Mouse (Mus musculus) G1E (cell line): Measurements from ENCODE around the gene Eid2. TPM values are rescaled to one million over a fixed set of nuclear protein-coding genes. Genes with fewer than 3 reads are reported as not detected.
A peak's percentile ranks its signal among the peaks of the same experiment; 100 is the strongest.
"Not testable (repeated sequence)": the region's sequence is repeated elsewhere in the genome, so short reads cannot be mapped to it uniquely, and the experiment has no call there.

Source experiments
- ATAC-seq: 2 replicates; pipeline ENCODE4 v1.8.0; 2016; ENCODE audit warnings: mild to moderate bottlenecking; ENCODE audit not compliant: insufficient number of reproducible peaks, poor library complexity, low FRiP score, severe bottlenecking; ENCODE audit errors: extremely low read depth
- DNase-seq: peaks from one replicate; pipeline ENCODE4 v3.0.0; 2012; ENCODE audit warnings: low spot score
- H3K27me3 ChIP-seq: 2 replicates; pipeline ENCODE4 v1.6.1; 2012; ENCODE audit warnings: mild to moderate bottlenecking, low read length, inconsistent platforms; ENCODE audit not compliant: insufficient read depth
- H3K36me3 ChIP-seq: replicated peaks from 2 replicates; pipeline ENCODE3; 2012; ENCODE audit warnings: mild to moderate bottlenecking, inconsistent platforms
- H3K4me1 ChIP-seq: 2 replicates; pipeline ENCODE4 v1.6.1; 2012; ENCODE audit warnings: low read depth, low read length, inconsistent platforms, mixed read lengths; ENCODE audit not compliant: insufficient read depth
- H3K4me3 ChIP-seq: 2 replicates; pipeline ENCODE4 v1.5.1; 2012; ENCODE audit warnings: low read depth, mild to moderate bottlenecking, inconsistent platforms, low read length, moderate library complexity, mixed read lengths
- H3K9me3 ChIP-seq: replicated peaks from 2 replicates; pipeline ENCODE4 v1.6.1; 2012; ENCODE audit warnings: inconsistent platforms
- CTCF ChIP-seq: IDR thresholded peaks from 2 replicates; pipeline ENCODE4 v1.5.1; 2012; ENCODE audit warnings: low read depth, low read length, inconsistent platforms, mixed read lengths
- GATA1 ChIP-seq: IDR thresholded peaks from 2 replicates; pipeline ENCODE4 v1.6.1; 2012; ENCODE audit warnings: borderline replicate concordance, low read length, inconsistent platforms, mixed read lengths
- GATA2 ChIP-seq: IDR thresholded peaks from 2 replicates; pipeline ENCODE4 v1.6.1; 2012; ENCODE audit warnings: low read depth, low read length, inconsistent platforms, borderline replicate concordance
- POLR2AphosphoS5 ChIP-seq: IDR thresholded peaks from 2 replicates; pipeline ENCODE4 v1.6.1; 2012; ENCODE audit warnings: low read depth, low read length, inconsistent platforms; ENCODE audit not compliant: insufficient replicate concordance
- TAL1 ChIP-seq: conservative IDR thresholded peaks from 2 replicates; pipeline ENCODE4 v1.6.1; 2012; ENCODE audit warnings: low read depth, low read length, inconsistent platforms, mixed read lengths
- polyA plus RNA-seq: library from polyadenylated mRNA; stranded (reverse); fragments of >175 nt; gene quantifications from 2 replicates; pipeline ENCODE4 v1.2.3, GENCODE M21; 2012
- total RNA-seq, 2 experiments: library from RNA; stranded (forward) in 1 of 2; stranded (reverse) in 1 of 2; fragments of 200-1000 nt in 1 of 2; fragments of >200 nt in 1 of 2; fragmentation: Nextera tagmentation in 1 of 2; gene quantifications; 2 replicates each; pipeline ENCODE4 v1.2.3; 2014 to 2017

The Eid2 gene
- 18.0 and 23.5 TPM in 2 replicates for total RNA-seq (2014; fragmentation: Nextera tagmentation)
- total RNA-seq (2017): 23.5 and 25.1 TPM in 2 replicates
- 51.7 and 73.7 TPM in 2 replicates for polyA plus RNA-seq

GRCm38 (mm10) chr7:28267129-28268041 lies at the start of gene Eid2:
Gene Eid2 (plus strand): TSS chr7:28267881.
- peaks cover 18% of the 10 kb centered on the region for H3K36me3 ChIP-seq
- H3K9me3 ChIP-seq: no peaks in the 10 kb centered on the region; the same call in 1 of the 2 replicates
- H3K4me1 ChIP-seq: peaks cover 8% of the 10 kb centered on the region
- DNase-seq (peak; percentile 83), ATAC-seq (no peak)
- peak within 1 kb of the TSS; percentile 93 for H3K4me3 ChIP-seq
- peaks cover 7% of the 10 kb centered on the region for H3K27me3 ChIP-seq
- TF ChIP-seq TAL1 (no peak), GATA1 (no peak), POLR2AphosphoS5 (no peak), CTCF (no peak), GATA2 (no peak)

- H3K4me1 ChIP-seq: peaks cover 13% of the 10 kb centered on the region
- ATAC-seq, DNase-seq, H3K4me3 ChIP-seq, H3K36me3 ChIP-seq, H3K9me3 ChIP-seq, H3K27me3 ChIP-seq: not testable (repeated sequence)
These were observed 48.5 kb upstream of the Eid2 start for GRCm38 (mm10) chr7:28218951-28219740.

- ATAC-seq, H3K4me1 ChIP-seq, H3K36me3 ChIP-seq, H3K27me3 ChIP-seq, H3K9me3 ChIP-seq, H3K4me3 ChIP-seq, DNase-seq: not testable (repeated sequence)
These were observed 40.8 kb upstream of the Eid2 start for GRCm38 (mm10) chr7:28226836-28227235.

GRCm38 (mm10) chr7:28227421-28227820 lies 40.3 kb upstream of the Eid2 start:
- not testable (repeated sequence) for DNase-seq, ATAC-seq, H3K27me3 ChIP-seq

GRCm38 (mm10) chr7:28243943-28244342 lies 23.7 kb upstream of the Eid2 start:
- not testable (repeated sequence) for ATAC-seq, H3K4me1 ChIP-seq, H3K27me3 ChIP-seq, H3K4me3 ChIP-seq, H3K36me3 ChIP-seq, DNase-seq
- peaks cover 11% of the 10 kb centered on the region; the same call in 1 of the 2 replicates for H3K9me3 ChIP-seq

More at GRCm38 (mm10) chr7:28227421-28227820, 40.3 kb upstream of the Eid2 start:
- H3K9me3 ChIP-seq, H3K4me1 ChIP-seq, H3K4me3 ChIP-seq, H3K36me3 ChIP-seq: not testable (repeated sequence)

GRCm38 (mm10) chr7:28248957-28249356 lies 18.7 kb upstream of the Eid2 start:
- TF ChIP-seq GATA2 (no peak), CTCF (no peak), TAL1 (no peak), POLR2AphosphoS5 (no peak), GATA1 (no peak)
- Histone ChIP-seq H3K4me3 (no peak overlapping the region), H3K36me3 (no peaks in the 10 kb centered on the region), H3K9me3 (peaks cover 9% of the 10 kb centered on the region; the same call in 1 of the 2 replicates), H3K4me1 (peaks cover 8% of the 10 kb centered on the region), H3K27me3 (no peaks in the 10 kb centered on the region)
- DNase-seq: no peak
- ATAC-seq: no peak

- no peak for TF ChIP-seq CTCF
- no peak for TF ChIP-seq POLR2AphosphoS5
- TF ChIP-seq GATA1: no peak
- TF ChIP-seq GATA2: no peak
- TF ChIP-seq TAL1: no peak
- DNase-seq (no peak), ATAC-seq (no peak)
- Histone ChIP-seq H3K9me3 (peaks cover 13% of the 10 kb centered on the region), H3K36me3 (no peaks in the 10 kb centered on the region), H3K27me3 (no peaks in the 10 kb centered on the region), H3K4me3 (no peak overlapping the region), H3K4me1 (peaks cover 17% of the 10 kb centered on the region)
These were observed 15.7 kb upstream of the Eid2 start for GRCm38 (mm10) chr7:28251976-28252375.
